In genomic region chr7:110792201-110792600, GRCm38 (mm10) we compare ENCODE assay signal across 25 mouse cellular contexts. TPM values are rescaled to one million over a fixed set of nuclear protein-coding genes. Genes with fewer than 3 reads are reported as not detected.
DNase-seq lines count a peak whose midpoint lies in the region; ATAC-seq and TF ChIP-seq lines count a peak whose summit lies in the region.
"Had no signal": no experiment of that assay in that cellular context is flagged by ENCODE, and none has a peak within 500 bp of the region (broad histone marks: within the 10 kb centered on the region; RNA-seq: fewer than 3 reads in every experiment).

No protein-coding gene starts in this region.

- TF ChIP-seq EP300 in lung, postnatal 0 days (IDR thresholded peaks at IDR 0.05): no peak

- H3K9me3 ChIP-seq in kidney, embryonic 15.5 days (replicated peaks): no peaks in the 10 kb centered on the region
- no peaks in the 10 kb centered on the region for H3K9me3 ChIP-seq in lung, postnatal 0 days (ENCODE audit: low read length)
- H3K9me3 ChIP-seq: forebrain, embryonic 10.5 days; forebrain, embryonic 13.5 days; heart, embryonic 10.5 days; heart, embryonic 13.5 days; hindbrain, embryonic 10.5 days; hindbrain, embryonic 13.5 days had no signal

- 70% methylated on average over 5 of the region's 5 CpGs for WGBS in kidney, embryonic 15.5 days
- 70% methylated on average over 5 of the region's 5 CpGs for WGBS in lung, postnatal 0 days

- no peak overlapping the region for H3K4me3 ChIP-seq in kidney, embryonic 15.5 days (replicated peaks)
- H3K4me3 ChIP-seq in lung, postnatal 0 days (ENCODE audit: low read depth, low read length): no peak overlapping the region
- H3K4me3 ChIP-seq: forebrain, embryonic 10.5 days; forebrain, embryonic 13.5 days; heart, adult 2 months; heart, embryonic 10.5 days; heart, embryonic 13.5 days; hindbrain, embryonic 10.5 days; hindbrain, embryonic 13.5 days had no signal

- intact Hi-C loops in heart, postnatal 10 days (cut with DNase I): no loop called here

- no peak for DNase-seq in kidney, postnatal 25 days
- DNase-seq in lung, postnatal 0 days (ENCODE audit: low spot score): peak; percentile 25
- no peak for DNase-seq in lung, postnatal 4 days
- DNase-seq in testis, postnatal 14 days (ENCODE audit: low spot score): peak; percentile 32
- no peak for DNase-seq in testis, postnatal 10 days (ENCODE audit: low spot score)
- no peak for DNase-seq in heart, postnatal 10 days
- no peak for DNase-seq in adrenal gland, adult (ENCODE audit: inconsistent age in 2 of 2, low spot score in 1 of 2)
- DNase-seq: adrenal gland, postnatal 10 days; adrenal gland, postnatal 36 days; cerebellum, adult 18-20 months; cerebellum, adult 9-10 months; cerebellum, postnatal 14 days; gastrocnemius, postnatal 10 days; gastrocnemius, postnatal 36 days; heart, adult 2 months; heart, postnatal 36 days had no signal

- H3K4me1 ChIP-seq in kidney, embryonic 15.5 days: peaks cover 30% of the 10 kb centered on the region
- H3K4me1 ChIP-seq in lung, postnatal 0 days (ENCODE audit: insufficient read depth, low read depth, low read length): no peaks in the 10 kb centered on the region
- H3K4me1 ChIP-seq: forebrain, embryonic 10.5 days; forebrain, embryonic 13.5 days; hindbrain, embryonic 13.5 days had no signal

- no peaks in the 10 kb centered on the region for H3K36me3 ChIP-seq in kidney, embryonic 15.5 days
- H3K36me3 ChIP-seq in lung, postnatal 0 days (ENCODE audit: insufficient read depth, low read length): no peaks in the 10 kb centered on the region
- H3K36me3 ChIP-seq: forebrain, embryonic 10.5 days; heart, embryonic 10.5 days; heart, embryonic 13.5 days; hindbrain, embryonic 10.5 days; hindbrain, embryonic 13.5 days had no signal

- no peak for TF ChIP-seq CTCF in lung, postnatal 0 days (IDR thresholded peaks at IDR 0.05)

- H3K4me2 ChIP-seq in kidney, embryonic 15.5 days: no peak overlapping the region
- no peak overlapping the region for H3K4me2 ChIP-seq in lung, postnatal 0 days (replicated peaks; ENCODE audit: low read depth, low read length)
- H3K4me2 ChIP-seq: forebrain, embryonic 13.5 days; heart, embryonic 13.5 days; hindbrain, embryonic 13.5 days had no signal

- H3K9ac ChIP-seq in kidney, embryonic 15.5 days: no peak overlapping the region
- H3K9ac ChIP-seq in lung, postnatal 0 days (replicated peaks; ENCODE audit: low read depth): no peak overlapping the region
- H3K9ac ChIP-seq: forebrain, embryonic 13.5 days; heart, embryonic 13.5 days; hindbrain, embryonic 13.5 days had no signal

- H3K27ac ChIP-seq in kidney, embryonic 15.5 days: 0 out of 2 replicates have a peak overlapping the region, but pooled peaks have one; percentile 32
- H3K27ac ChIP-seq in lung, postnatal 0 days (ENCODE audit: low read length): no peak overlapping the region
- H3K27ac ChIP-seq: forebrain, embryonic 10.5 days; forebrain, embryonic 13.5 days; heart, adult 2 months; heart, embryonic 10.5 days; heart, embryonic 13.5 days; hindbrain, embryonic 10.5 days; hindbrain, embryonic 13.5 days had no signal

- no peaks in the 10 kb centered on the region for H3K27me3 ChIP-seq in kidney, embryonic 15.5 days
- no peaks in the 10 kb centered on the region for H3K27me3 ChIP-seq in lung, postnatal 0 days (replicated peaks; ENCODE audit: insufficient read depth, low read length)
- H3K27me3 ChIP-seq: forebrain, embryonic 13.5 days; heart, embryonic 13.5 days had no signal

- ATAC-seq in kidney, embryonic 15.5 days (replicated peaks; ENCODE audit: low FRiP score): no peak
- peak; percentile 25 for ATAC-seq in lung, postnatal 0 days
- ATAC-seq: activated CD4-positive, CD25-positive, alpha-beta regulatory T cell, adult 4 months; forebrain, embryonic 13.5 days; forebrain, embryonic 16.5 days had no signal

RNA-seq across cellular contexts. Expression of gene Ampd3, which starts 24.2 kb away (rescaled TPM):
- 7.1 and 9.8 TPM in 2 replicates for polyA plus RNA-seq in kidney, embryonic 15.5 days (2015; fragmentation: Nextera tagmentation; extraction: Ambion mirVana)
- polyA plus RNA-seq in lung, postnatal 0 days (2015; fragmentation: Nextera tagmentation; extraction: Ambion mirVana): 5.0 and 5.2 TPM in 2 replicates
- 10 to 100 TPM; 37.7 to 39.2 TPM for total RNA-seq in heart, postnatal 10 days (2021)

RNA-seq across cellular contexts. Expression of gene Rnf141, which starts 52.1 kb away (rescaled TPM):
- polyA plus RNA-seq in kidney, embryonic 15.5 days (2015; fragmentation: Nextera tagmentation; extraction: Ambion mirVana): 30.2 and 30.8 TPM in 2 replicates
- polyA plus RNA-seq in lung, postnatal 0 days (2015; fragmentation: Nextera tagmentation; extraction: Ambion mirVana): 31.6 and 33.8 TPM in 2 replicates
- total RNA-seq in heart, postnatal 10 days (2021): 10 to 100 TPM; 50.4 to 51.2 TPM

Comparison
In these comparisons a context has a peak if more than half of its experiments do, and no peak if none do; other contexts are left out.
1. DNase-seq: peak in lung, postnatal 0 days (single experiment) and testis, postnatal 14 days (single experiment); none in kidney, postnatal 25 days (0 of 2), lung, postnatal 4 days (0 of 2), testis, postnatal 10 days (single experiment), heart, postnatal 10 days (0 of 2) and adrenal gland, adult (0 of 2).